Mouse (Mus musculus) liver, embryonic 16.5 days (tissue): Measurements from ENCODE around the gene Zxdb. TPM values are rescaled to one million over a fixed set of nuclear protein-coding genes. Genes with fewer than 3 reads are reported as not detected.
A peak's percentile ranks its signal among the peaks of the same experiment; 100 is the strongest.
"Not testable (repeated sequence)": the region's sequence is repeated elsewhere in the genome, so short reads cannot be mapped to it uniquely, and the experiment has no call there.

Experiments
- ATAC-seq: fragments of 200-750 bp; cut with Nextera tagmentation; 2 replicates; pipeline ENCODE4 v1.8.0; 2017; ENCODE audit warnings: low read depth, mild to moderate bottlenecking, moderate number of reproducible peaks, moderate library complexity
- H3K27ac ChIP-seq: fragments of 300-500 bp; sonication (generic); 2 replicates; pipeline ENCODE4 v1.5.1; 2014; ENCODE audit warnings: mild to moderate bottlenecking, low read length
- H3K27me3 ChIP-seq: fragments of 300-500 bp; sonication (generic); 2 replicates; pipeline ENCODE4 v1.6.1; 2014; ENCODE audit warnings: low read depth, low read length, mixed read lengths; ENCODE audit not compliant: control insufficient read depth, insufficient read depth
- H3K36me3 ChIP-seq: fragments of 300-500 bp; sonication (generic); 2 replicates; pipeline ENCODE4 v1.6.1; 2014; ENCODE audit warnings: mild to moderate bottlenecking; ENCODE audit not compliant: control insufficient read depth, insufficient read depth
- H3K4me1 ChIP-seq: fragments of 300-500 bp; sonication (generic); 2 replicates; pipeline ENCODE4 v1.6.1; 2014; ENCODE audit warnings: low read depth, low read length, mixed read lengths; ENCODE audit not compliant: control insufficient read depth
- H3K4me2 ChIP-seq: fragments of 300-500 bp; sonication (generic); 2 replicates; pipeline ENCODE4 v1.6.1; 2014; ENCODE audit warnings: low read depth, low read length, mixed read lengths
- H3K4me3 ChIP-seq: fragments of 300-500 bp; sonication (generic); 2 replicates; pipeline ENCODE4 v1.5.1; 2014; ENCODE audit warnings: low read depth, mild to moderate bottlenecking, low read length
- H3K9ac ChIP-seq: fragments of 300-500 bp; sonication (generic); 2 replicates; pipeline ENCODE4 v1.6.1; 2014; ENCODE audit warnings: low read depth, low read length
- H3K9me3 ChIP-seq: fragments of 300-500 bp; sonication (generic); replicated peaks from 2 replicates; pipeline ENCODE4 v1.6.1; 2016; ENCODE audit warnings: low read length; ENCODE audit not compliant: control insufficient read depth
- WGBS: fragments of 180-500 bp; shearing (Covaris S2); extraction: QIAGEN DNeasy Blood & Tissue Kit; methylation state at CpG from one replicate; pipeline ENCODE4 v1.1.7; 2014; ENCODE audit not compliant: insufficient replicate concordance; 5-methylcytosine and 5-hydroxymethylcytosine counted together
- polyA plus RNA-seq: library from polyadenylated mRNA; unstranded; fragments of >200 nt; fragmentation: Nextera tagmentation; extraction: Ambion mirVana; gene quantifications from 2 replicates; pipeline ENCODE4 v1.2.1, GENCODE M21; 2015

The Zxdb gene
- 0.15 and 0.16 TPM in 2 replicates for polyA plus RNA-seq

GRCm38 (mm10) chrX:94724192-94724971, at the start of gene Zxdb:
Gene Zxdb (plus strand): TSS chrX:94724569.
- H3K4me3 ChIP-seq = 0 out of 2 replicates have a peak within 1 kb of the TSS, but pooled peaks have one; percentile 26
- H3K36me3 ChIP-seq, H3K27ac ChIP-seq, H3K4me2 ChIP-seq, H3K4me1 ChIP-seq, H3K27me3 ChIP-seq, H3K9me3 ChIP-seq, H3K9ac ChIP-seq: not testable (repeated sequence)
- no CpG with 5 or more reads among the region's 60 CpGs for WGBS
- peak; percentile 58 for ATAC-seq

DNA sequence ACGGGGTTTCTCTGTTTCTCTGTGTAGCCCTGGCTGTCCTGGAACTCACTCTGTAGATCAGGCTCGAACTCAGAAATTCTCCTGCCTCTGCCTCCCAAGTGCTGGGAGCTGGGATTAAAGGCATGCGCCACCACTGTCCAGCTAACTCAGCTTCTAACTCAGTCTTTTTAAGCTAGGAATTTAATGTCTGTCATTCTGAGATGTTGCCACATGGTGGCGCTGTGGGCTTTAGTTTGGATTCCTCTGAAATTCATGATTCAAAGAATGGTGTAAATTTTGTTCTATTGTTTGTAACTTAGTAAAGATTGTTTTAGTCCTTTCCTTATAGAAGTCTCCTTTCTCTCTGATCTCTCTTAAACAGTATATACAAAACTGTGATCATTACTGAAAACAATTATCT, 49.4 kb upstream of the Zxdb start:
- 31% methylated on average over 4 of the region's 4 CpGs for WGBS
- no peak overlapping the region for H3K4me2 ChIP-seq

GRCm38 (mm10) chrX:94681581-94681980, 42.8 kb upstream of the Zxdb start:
- H3K4me1 ChIP-seq, H3K27ac ChIP-seq, H3K4me3 ChIP-seq, H3K36me3 ChIP-seq, H3K27me3 ChIP-seq, H3K9ac ChIP-seq, H3K4me2 ChIP-seq, ATAC-seq, H3K9me3 ChIP-seq: not testable (repeated sequence)
- no CpG with 5 or more reads among the region's 2 CpGs for WGBS

More for the DNA sequence above, 49.4 kb upstream of the Zxdb start:
- ATAC-seq = no peak
- H3K4me1 ChIP-seq = no peaks in the 10 kb centered on the region
- no peak overlapping the region for H3K9ac ChIP-seq
- H3K27me3 ChIP-seq = no peaks in the 10 kb centered on the region
- H3K27ac ChIP-seq = no peak overlapping the region
- no peaks in the 10 kb centered on the region for H3K9me3 ChIP-seq
- no peak overlapping the region for H3K4me3 ChIP-seq
- no peaks in the 10 kb centered on the region for H3K36me3 ChIP-seq

- not testable (repeated sequence) for ATAC-seq, H3K4me3 ChIP-seq, H3K4me1 ChIP-seq, H3K9ac ChIP-seq, H3K4me2 ChIP-seq, H3K27me3 ChIP-seq, H3K36me3 ChIP-seq, H3K27ac ChIP-seq, H3K9me3 ChIP-seq
- 82% methylated on average over 5 of the region's 5 CpGs for WGBS
These were observed 34.8 kb upstream of the Zxdb start for GRCm38 (mm10) chrX:94689593-94689992.

GRCm38 (mm10) chrX:94706676-94707075, 17.7 kb upstream of the Zxdb start:
- not testable (repeated sequence) for H3K4me3 ChIP-seq, H3K4me1 ChIP-seq, H3K27ac ChIP-seq, H3K27me3 ChIP-seq, H3K36me3 ChIP-seq, H3K9me3 ChIP-seq, H3K4me2 ChIP-seq, H3K9ac ChIP-seq, ATAC-seq
- 76% methylated on average over 6 of the region's 7 CpGs for WGBS

DNA sequence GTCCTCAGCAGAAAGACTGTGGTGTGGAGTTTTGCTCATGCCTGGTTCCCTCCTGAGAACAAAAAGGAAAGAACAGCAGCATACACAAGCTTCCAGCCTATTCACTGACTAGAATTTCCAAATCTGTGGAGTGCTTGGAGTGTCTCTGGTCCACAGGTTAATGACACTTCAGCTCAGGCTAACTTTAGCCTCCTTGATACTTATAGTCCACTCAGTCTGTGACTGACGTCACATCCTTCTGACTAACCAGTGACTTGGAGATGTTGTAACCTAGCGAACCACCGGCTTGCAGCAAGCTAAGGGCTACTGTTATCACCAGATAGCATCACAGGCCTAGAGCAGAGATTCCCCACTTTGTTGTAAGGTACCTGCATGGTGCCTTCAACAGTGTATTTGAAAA, 14.6 kb upstream of the Zxdb start:
- not testable (repeated sequence) for H3K27ac ChIP-seq, H3K4me1 ChIP-seq, H3K9me3 ChIP-seq, H3K36me3 ChIP-seq, H3K9ac ChIP-seq, H3K4me3 ChIP-seq, H3K27me3 ChIP-seq, ATAC-seq, H3K4me2 ChIP-seq
- WGBS = no CpG with 5 or more reads among the region's 3 CpGs

- ATAC-seq = peak; percentile 73
- not testable (repeated sequence) for H3K27me3 ChIP-seq, H3K9ac ChIP-seq, H3K36me3 ChIP-seq, H3K9me3 ChIP-seq, H3K4me1 ChIP-seq, H3K27ac ChIP-seq, H3K4me2 ChIP-seq
- H3K4me3 ChIP-seq = 0 out of 2 replicates have a peak overlapping the region, but pooled peaks have one; percentile 26
- 20% methylated on average over 4 of the region's 102 CpGs for WGBS
These were observed 702 bp downstream of the Zxdb start for GRCm38 (mm10) chrX:94724972-94725569.

- WGBS = no CpG with 5 or more reads among the region's 41 CpGs
- peak; percentile 9; the same call in 1 of the 2 replicates for ATAC-seq
- H3K4me3 ChIP-seq, H3K9ac ChIP-seq, H3K4me2 ChIP-seq, H3K27me3 ChIP-seq, H3K4me1 ChIP-seq, H3K9me3 ChIP-seq, H3K27ac ChIP-seq, H3K36me3 ChIP-seq: not testable (repeated sequence)
These were observed 1.3 kb downstream of the Zxdb start for GRCm38 (mm10) chrX:94725627-94726083.

GRCm38 (mm10) chrX:94731596-94731995, 7.2 kb downstream of the Zxdb start:
- Histone ChIP-seq H3K4me1 (no peaks in the 10 kb centered on the region), H3K27me3 (no peaks in the 10 kb centered on the region), H3K9me3 (no peaks in the 10 kb centered on the region), H3K9ac (no peak overlapping the region), H3K4me2 (no peak overlapping the region), H3K36me3 (no peaks in the 10 kb centered on the region), H3K4me3 (no peak overlapping the region), H3K27ac (no peak overlapping the region)
- no peak for ATAC-seq
